Mouse (Mus musculus) liver, embryonic 14 days (tissue): ENCODE measurements around the gene Olfr340. TPM values are rescaled to one million over a fixed set of nuclear protein-coding genes. Genes with fewer than 3 reads are reported as not detected.

Experiments
- polyA plus RNA-seq: library from polyadenylated mRNA; depleted of rRNA; stranded (reverse); fragments of >200 nt; gene quantifications from 2 replicates; pipeline ENCODE4 v1.2.3, GENCODE M21; 2012; rRNA removed

Gene Olfr340
- not detected in 2 replicates for polyA plus RNA-seq

GRCm38 (mm10) chr2:36452287-36452686, at the start of gene Olfr340:
Gene Olfr340 (plus strand): TSS chr2:36452587.

GRCm38 (mm10) chr2:36418647-36419046, 33.7 kb upstream of the Olfr340 start, which contains the start of gene Olfr339:
Gene Olfr339 (plus strand): TSS chr2:36418947.

GRCm38 (mm10) chr2:36482368-36482767, 30.0 kb downstream of the Olfr340 start, which contains the start of gene Olfr341:
Gene Olfr341 (minus strand): TSS chr2:36482468.

Other genes starting within 250 kb of the Olfr340 start
- 8.3 and 10.7 TPM in 2 replicates for gene Ptgs1, start 222.2 kb upstream of the Olfr340 start, polyA plus RNA-seq
- not detected in 2 replicates for gene Olfr338, start 79.1 kb upstream of the Olfr340 start, polyA plus RNA-seq
- gene Olfr339, start 33.6 kb upstream of the Olfr340 start, polyA plus RNA-seq, result not detected in 2 replicates
- not detected in 2 replicates for gene Olfr341, start 29.9 kb downstream of the Olfr340 start, polyA plus RNA-seq
- not detected in 2 replicates for gene Olfr342, start 72.4 kb downstream of the Olfr340 start, polyA plus RNA-seq
- gene Olfr344, start 114.1 kb downstream of the Olfr340 start, polyA plus RNA-seq, result not detected in 2 replicates
- not detected in 2 replicates for gene Olfr345, start 187.5 kb downstream of the Olfr340 start, polyA plus RNA-seq
- gene Olfr346, start 233.2 kb downstream of the Olfr340 start, polyA plus RNA-seq, result not detected in 2 replicates